Mouse (Mus musculus) brain, adult 2 months (tissue): Measurements from ENCODE around the gene Pfkfb4.

Experiments
- DNase-seq: peaks from one replicate; pipeline ENCODE4 v3.0.0; 2011; ENCODE audit warnings: low read depth, low spot score

The Pfkfb4 gene

GRCm38 (mm10) chr9:109057543-109057942 lies 66.0 kb downstream of the Pfkfb4 start:
- DNase-seq = no peak

GRCm38 (mm10) chr9:109058006-109058765 lies 66.6 kb downstream of the Pfkfb4 start:
- DNase-seq = no peak

GRCm38 (mm10) chr9:109059136-109059903 lies 67.7 kb downstream of the Pfkfb4 start, which contains the start of gene Trex1:
Gene Trex1, minus strand, starts transcription at chr9:109059734.
- DNase-seq = peak; percentile 93

- no peak for DNase-seq
These were observed 68.8 kb downstream of the Pfkfb4 start for GRCm38 (mm10) chr9:109060184-109060897.

GRCm38 (mm10) chr9:109060898-109061295 lies 69.3 kb downstream of the Pfkfb4 start:
- DNase-seq = no peak

- DNase-seq = no peak
These were observed 76.6 kb downstream of the Pfkfb4 start for GRCm38 (mm10) chr9:109068095-109068735.

GRCm38 (mm10) chr9:109073661-109074573 lies 82.3 kb downstream of the Pfkfb4 start, which contains the start of gene Atrip:
Gene Atrip, minus strand, starts transcription at chr9:109074124.
- DNase-seq = peak; percentile 98

- DNase-seq = no peak
These were observed 88.9 kb downstream of the Pfkfb4 start for GRCm38 (mm10) chr9:109080516-109080915.

- DNase-seq = no peak
These were observed 90.2 kb downstream of the Pfkfb4 start for GRCm38 (mm10) chr9:109081749-109082123.
